Mouse (Mus musculus) thymus, postnatal 4 days (tissue): ENCODE results near the gene Fmnl1.

Experiments
- DNase-seq: peaks from one replicate; pipeline ENCODE4 v3.0.0; 2021

Gene Fmnl1

DNA sequence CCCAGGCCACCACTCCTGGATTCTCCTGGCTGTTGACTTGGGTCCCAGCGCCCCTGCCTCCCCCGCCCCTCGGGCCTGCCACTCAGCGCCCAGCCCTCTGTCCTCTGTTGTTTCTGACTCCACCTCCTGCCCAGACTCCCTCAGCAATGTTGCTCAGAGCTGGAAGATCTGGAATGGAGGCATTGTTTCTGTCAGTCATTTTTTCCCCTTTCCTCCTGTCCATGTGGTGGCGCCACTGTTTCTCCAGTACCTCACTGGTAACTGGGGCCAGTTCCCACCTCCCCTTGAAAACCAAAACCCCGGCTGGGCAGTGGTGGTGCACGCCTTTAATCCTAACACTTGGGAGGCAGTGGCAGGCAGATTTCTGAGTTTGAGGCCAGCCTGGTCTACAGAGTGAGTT is 9.5 kb upstream of the Fmnl1 start:
- DNase-seq, result peak; percentile 60

DNA sequence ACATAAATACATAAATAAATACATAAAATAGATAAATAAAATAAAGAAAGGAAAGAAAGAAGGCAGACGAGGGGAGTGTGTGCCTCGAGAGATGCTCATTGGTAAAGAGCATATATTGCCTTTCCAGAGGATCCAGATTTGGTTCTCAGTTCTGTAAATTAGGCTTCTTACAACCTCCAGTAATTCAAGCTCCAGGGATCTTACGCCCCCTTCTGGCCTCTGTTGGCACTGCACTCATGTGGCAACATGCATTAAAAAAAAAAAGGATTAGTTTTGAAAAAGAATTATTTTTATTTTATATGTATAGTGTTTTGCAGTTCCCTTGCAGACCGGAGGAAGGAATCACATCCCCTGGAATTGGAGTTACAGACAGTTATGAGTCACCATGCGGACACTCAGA is 8.8 kb upstream of the Fmnl1 start:
- DNase-seq, result peak; percentile 69

DNA sequence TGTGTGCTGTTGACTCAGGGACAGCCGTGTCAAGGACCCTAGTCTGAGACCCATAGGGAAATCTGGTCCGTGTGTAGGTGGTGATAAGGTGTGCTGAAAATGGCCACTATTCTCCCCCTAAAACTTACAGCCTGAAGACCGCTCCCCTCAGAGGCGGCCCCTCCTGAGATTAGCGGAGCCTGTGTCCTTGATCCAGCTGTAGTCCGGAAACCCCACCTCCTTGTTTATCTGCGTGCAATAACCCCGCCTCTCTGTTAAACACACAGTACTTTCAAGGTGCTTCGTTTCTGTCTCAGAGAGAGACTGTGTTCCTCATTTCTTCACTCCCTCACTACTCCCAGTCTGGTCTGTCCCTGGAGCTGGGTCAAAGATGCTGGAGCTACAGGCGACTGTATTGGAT is 6.5 kb upstream of the Fmnl1 start:
- peak; percentile 57 for DNase-seq

DNA sequence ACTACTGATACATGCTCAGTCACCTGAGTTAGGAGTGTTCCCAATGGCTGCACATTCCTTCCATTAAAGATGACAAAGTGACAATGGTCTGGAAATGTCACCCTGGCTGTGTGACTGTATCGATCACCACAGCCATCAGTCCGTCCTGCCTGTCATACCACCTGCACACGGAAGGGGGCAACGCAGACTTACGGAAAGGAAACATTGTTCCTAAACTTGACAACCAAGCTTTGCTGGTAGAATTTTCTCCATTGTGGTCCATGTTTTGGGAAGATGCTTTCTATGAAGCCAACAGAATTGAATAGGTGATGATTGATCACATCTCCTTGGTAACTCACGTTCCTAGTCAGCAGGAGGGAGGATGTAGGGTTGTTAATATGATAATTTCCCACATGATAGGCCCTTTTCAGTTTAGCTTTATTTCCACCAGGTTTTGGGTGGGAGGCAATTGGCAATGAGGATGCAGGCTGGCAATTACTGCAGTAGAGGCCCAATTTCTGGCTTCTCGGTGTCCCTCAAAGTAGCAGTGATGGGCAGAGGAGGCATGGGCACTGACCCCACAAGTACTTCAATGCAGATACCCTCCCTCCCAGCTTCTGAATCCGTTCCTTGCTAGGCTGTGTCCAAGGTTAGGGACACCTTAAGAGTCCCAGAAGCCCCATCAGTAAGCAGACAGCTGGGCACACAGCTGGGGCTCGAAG is 2.1 kb upstream of the Fmnl1 start:
- DNase-seq, result peak; percentile 85

DNA sequence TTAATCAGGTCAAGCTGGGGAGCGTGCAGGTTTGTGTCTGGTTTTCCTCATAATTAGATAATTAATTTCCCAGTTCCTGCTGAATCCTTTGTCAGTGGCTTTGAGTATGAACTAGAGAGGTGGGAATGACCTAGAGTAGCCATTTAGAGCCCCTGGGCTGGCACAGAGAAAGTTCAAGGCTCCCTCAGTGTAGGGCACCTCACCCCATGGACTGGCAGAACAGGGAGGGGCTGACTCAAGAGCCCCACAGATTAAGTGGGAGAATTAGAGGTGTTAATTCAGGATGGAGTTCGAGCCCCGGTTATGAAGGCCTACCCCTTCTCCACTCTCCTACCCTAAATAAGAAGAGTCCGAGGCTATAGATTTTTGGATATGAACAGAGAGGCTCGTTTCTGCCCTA is 1.2 kb upstream of the Fmnl1 start:
- DNase-seq, result no peak

DNA sequence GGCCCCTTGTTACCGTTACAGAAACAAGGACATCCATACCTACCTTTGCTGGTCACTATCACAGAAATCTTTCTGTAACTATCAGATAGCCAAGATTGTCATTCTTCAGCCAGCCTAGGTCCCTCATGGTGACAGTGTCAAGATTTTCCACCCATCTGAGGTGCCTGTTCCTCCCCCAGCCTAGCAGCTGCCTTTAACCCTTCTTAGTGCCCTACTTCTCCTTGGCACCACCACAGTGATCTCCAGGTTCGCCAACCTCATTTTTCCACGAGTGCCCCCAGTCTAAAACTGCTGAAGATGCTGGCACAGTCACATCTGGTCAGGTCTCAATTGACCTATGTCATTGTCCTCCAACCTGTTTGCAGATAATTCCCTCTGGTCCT is 805 bp upstream of the Fmnl1 start:
- no peak for DNase-seq

DNA sequence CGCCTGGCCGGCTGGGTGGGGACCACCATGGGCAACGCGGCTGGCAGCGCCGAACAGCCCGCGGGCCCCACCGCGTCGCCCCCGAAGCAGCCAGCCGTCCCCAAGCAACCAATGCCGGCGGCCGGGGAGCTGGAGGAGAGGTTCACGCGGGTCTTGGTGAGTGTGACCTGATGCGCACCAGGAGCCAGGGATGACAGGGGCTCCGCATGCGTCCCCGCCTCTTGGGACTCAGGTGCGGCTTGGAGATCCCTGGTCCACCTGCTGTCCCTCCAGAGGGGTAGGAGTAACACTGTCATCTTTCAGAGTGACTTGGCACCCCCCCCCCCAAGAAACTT is 346 bp downstream of the Fmnl1 start:
- DNase-seq, result peak; percentile 73

DNA sequence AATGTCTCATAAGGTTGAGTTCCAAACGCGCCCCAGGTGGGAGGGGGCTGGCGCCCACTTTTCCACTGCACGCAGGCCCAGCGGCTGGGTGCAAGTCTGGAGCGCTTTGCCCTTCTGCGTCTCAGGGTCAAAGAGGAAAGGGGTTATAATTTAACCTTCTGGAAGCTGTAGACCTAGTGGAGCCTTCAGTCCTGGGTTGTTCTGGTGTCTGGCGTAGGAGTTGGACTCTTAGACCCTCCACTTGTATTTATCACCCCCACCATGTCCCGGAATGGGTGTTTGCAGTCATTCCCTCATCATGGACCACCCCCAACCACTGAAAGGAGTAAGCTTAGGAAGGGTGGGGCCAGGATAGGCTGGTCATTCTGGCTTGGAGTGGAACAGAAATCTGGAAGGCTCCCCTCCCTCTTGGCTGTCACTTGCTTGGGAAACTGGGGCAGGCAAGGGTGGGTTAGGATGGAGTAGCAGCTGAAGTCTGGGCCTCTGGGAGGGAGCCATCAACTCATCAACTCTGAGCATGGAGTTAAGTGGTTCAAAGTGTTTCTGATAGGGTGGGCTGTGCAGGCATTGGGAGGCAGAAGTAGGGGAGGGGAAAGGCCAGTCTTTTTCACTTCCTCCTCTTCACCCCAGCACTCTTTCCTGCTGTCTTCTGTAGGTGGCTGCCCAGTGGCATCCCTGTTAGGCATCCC is 940 bp downstream of the Fmnl1 start:
- peak; percentile 67 for DNase-seq

DNA sequence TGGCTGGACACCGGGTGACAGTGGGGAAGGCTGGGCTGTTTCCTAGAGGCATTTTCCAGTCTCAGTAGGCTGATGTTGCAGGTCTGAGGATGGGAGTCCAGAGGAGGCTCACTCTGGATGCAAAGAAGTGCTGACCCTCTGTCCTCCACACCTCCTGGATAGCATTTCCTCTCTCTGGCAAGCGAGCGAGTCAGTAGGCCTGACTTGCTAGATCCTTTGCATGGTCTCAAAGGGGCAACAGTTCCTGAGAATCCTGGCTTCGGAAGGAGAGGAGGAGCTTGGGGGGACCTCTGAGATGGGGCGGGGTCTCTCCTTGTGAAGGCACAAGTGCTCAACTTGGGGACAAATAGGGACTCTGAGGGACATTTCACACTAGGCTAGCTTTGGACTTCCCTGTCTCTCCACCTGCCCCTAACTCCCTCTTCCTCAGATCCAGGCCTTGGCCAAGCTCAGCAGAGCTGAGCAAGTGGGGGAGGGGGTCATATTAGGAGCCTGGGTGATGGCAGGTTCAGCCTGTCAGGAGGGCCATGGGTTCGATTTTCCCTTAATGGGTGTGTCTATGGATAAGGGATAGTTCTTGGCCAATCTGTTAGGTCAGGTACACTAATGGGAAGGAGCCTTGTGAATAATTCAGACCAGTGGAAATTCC is 1.6 kb downstream of the Fmnl1 start:
- peak; percentile 47 for DNase-seq

DNA sequence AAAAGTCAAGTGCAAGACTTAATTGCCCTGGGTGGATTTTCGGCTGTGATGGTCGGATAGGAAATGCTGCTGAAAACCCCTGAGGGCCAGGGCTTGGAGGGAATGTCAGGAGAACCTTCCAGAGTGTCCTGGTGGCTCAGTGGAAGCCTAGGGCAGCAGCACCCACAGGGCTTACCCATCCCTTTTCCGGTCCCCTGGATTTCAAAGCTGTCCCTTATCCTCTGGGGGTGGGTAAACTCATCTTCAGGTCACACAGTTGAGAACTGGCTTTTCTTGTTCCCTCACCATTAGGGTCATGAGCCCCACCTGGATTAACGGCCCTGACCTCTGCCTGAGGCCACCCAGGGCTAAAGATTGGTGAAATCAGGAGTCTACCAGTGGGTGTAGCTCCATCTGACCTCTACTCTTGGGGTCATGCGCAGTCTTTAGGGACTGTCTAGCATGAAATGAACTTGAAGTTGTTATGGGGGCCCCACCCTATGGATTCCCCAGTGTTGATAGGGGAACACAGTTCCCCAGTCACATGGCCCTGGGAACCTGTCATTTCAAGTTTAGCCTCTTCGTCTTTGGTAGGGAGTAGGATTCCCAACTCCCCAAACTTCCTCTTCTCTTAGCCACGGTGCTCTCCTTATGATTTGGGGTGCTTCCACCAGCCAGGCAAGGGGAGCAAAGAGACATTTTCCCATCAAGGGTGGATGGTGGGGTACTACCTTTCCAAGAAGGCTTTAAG is 2.3 kb downstream of the Fmnl1 start:
- peak; percentile 36 for DNase-seq

DNA sequence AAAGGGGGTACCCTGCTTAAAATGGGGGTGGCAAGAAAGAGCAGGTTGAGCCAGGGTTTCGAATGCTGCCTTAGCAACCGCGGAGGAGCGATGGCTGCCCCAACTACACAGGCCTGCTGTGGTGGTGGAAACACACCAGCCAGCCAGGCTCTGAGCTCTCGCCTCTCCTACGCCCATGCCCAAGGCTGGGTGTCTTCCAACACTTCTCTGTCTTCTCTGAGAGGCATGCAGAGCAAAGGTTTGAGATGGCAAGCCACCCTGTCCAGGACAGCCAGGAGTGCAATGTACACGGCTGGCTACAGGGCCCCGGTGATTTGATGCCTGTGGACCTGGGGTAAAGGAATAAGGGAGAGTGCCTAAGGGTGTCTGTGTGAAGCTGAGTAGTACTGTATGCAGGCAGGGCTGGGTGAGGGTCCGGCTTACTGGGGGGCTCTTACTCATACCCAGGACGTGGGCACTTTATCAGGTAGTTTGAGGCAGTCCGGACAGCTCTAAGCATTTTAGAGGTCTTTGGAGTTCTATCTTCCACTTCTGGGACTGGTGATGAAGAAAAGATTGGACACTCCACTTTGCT is 3.0 kb downstream of the Fmnl1 start:
- peak; percentile 69 for DNase-seq

DNA sequence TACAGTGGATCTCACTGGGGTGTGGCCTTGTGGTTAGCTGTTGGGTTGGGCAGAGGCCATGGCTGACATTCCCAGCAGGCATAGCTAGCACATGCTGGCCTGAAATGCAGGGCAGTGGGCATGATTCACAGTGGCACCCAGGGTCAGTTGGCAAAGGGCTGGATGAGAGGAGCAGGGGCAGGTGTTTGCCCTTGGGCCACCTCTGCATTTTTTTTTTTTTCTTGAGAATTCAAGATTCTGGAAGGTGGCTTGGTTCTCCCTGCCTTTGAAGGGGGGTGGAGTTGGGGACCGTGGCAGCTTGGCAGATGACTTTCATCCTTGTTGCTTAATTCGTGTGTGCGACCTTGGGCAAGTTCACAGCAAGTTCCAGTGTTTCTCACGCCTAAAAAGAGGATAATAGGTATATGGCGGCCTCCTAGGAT is 3.5 kb downstream of the Fmnl1 start:
- peak; percentile 58 for DNase-seq

DNA sequence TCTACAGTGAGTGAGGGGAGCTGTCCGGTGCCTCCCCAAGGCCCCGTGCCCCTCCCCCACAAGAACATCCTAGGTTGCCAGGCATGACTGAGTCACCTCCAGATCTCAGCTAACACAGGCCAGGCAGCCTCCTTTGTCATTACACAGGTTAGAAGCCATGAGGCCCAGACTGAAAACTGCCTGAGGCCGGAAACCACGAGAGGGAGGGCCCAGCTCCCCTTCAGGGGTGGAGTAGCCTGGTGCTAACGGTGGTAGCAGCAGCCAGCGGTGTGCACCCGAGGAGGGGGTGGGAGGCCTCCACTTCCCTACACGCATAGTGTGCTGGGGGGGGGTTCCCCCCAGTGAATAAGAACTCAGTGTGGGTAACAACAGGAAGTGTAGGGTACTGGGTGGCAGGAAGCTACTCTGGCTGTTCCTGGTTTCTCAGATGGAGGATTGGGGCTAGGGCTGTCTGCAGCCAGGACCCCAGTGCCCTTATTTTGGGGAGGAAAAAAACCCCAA is 4.0 kb downstream of the Fmnl1 start:
- peak; percentile 90 for DNase-seq

DNA sequence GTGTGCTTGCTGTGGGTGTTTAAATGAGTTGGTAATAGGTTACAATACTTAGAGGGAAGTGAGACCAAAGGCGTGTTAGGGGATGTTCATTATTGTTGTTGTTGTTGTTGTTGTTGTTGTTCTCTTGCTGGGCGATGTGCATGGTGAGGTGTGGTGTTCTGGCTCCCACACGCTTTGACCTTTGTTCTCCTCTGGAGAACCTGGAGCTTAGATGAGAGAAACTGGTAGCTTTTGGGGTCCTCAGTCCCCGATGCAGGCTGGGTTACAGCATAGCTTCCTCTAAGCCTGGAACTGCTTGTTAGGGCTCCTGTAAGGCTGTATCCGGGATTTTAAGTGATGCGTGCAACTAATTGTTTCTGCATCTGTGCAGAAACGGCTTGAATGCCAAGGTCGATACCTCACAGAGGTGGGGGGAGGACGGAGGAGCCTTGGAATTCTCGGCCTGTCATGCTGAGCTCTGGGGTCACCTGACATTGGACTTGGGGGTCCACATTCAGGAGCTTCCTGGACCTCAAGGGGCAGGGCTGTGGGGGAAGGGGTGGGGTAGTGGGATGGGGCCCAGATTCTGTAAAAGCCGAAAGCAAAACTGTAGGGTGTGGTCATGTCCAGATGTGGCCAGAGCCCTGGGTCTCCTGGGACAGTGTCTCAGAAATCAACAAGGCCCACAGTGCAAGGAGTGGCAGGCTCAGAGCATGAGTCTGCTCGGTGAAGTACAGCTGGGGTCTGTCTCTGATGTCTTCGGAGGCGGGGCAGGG is 5.0 kb downstream of the Fmnl1 start:
- peak; percentile 40 for DNase-seq

DNA sequence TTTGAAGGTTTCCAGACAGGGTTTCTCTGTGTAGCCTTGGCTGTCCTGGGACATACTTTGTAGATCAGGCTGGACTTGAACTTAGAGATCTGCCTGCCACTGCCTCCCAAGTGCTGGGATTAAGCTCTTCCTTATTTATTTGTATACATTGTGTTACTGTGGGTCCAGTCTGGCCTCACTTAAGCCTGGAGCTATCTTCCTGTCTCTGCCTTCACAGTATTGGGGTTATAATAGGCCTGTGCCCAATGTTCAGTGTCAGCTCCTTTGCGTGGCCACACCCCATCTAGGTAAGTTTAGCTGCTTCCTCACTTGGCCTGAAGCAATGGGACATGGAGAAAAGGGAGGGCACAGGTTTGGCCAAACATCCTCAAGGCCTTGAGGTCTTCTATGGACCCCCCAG is 5.6 kb downstream of the Fmnl1 start:
- no peak for DNase-seq

DNA sequence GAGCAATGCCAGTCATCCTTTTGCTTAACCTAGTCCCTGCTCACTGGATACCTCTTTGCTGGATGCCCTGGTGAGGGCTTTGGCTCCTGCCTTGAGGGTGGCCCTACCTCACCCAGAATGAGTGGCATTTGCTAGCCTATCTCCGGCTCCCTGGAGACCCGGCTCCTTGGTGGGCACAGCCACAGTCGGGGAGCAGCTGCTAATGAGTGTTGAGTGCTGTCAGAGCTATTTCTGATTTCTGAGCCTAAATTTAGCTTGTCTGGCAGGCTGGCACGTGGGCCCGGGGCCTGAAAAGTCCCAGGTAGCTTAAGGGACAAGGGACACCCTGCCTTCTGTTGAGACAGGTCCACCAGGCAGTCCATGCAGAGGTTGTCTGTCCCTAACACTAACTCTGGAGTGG is 6.3 kb downstream of the Fmnl1 start:
- DNase-seq, result no peak

DNA sequence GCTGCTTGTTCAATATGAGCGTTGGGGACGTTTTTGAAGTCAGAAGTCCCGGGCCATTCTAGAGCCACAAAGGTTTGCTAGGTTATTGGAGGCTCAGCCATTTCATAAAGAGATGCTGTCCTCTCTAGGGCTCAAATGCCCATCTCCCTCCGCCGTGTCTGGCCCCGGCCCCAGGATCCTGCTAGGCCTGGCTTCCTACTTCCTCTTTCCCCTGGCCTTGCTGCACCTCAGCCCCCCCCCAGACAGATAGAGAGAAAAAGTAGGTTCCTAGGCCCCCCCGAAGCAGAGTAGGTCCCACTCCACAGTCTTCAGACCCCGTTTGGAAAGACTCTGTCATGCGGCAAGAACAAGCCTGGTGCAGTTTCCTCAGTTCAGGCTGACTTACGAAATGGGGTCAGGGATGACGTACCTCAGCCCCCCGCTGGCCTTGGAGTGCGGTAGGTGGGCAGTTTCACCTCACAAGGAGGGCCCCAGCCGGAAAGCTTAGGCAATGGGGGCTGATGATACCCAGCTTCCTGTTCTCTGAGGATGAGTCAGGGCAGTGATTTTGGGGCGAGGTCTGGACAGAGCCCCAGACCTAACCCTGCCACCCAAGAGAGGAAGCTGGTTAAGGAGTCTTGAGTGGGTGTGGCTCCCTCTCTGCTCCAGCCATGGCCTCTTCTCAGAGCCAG is 7.0 kb downstream of the Fmnl1 start:
- DNase-seq, result no peak

DNA sequence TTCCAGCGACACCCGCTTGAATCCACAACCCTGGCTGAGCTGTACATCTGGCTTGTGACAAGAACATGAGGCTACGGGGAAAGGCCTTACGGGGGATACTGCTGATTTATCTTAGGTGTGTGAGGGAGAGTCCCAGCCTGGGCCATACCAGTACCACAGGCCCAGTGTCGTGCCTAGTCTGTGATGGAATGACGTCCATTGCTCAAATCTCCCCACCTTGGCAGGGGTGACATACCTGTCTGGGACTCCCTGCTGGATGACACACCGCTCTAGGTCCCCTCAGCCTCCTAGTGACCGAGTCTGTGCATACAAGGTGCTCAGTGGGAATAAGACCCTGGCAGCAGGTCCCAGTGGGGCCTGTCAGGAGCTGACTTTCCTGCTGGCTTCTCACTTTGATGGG is 7.8 kb downstream of the Fmnl1 start:
- no peak for DNase-seq

DNA sequence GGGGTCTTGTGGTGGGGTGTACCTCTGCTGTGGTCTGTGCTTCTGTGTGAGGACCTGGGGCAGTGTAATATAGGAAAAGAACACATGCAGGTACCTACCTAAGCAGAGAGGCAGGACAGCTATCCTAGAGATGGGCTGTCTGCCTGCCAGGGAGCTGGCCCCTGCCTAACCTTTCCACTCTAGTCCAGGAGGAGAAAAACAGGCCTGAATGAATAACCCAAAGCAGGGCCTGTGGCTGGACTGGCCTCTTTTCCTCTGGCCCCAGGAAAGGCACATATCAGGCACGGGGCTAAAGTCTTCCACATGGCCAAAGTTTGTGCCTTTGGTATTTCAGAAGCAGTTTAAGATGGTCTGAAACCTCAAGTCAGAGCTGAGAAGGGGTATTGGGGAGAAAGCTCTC is 9.5 kb downstream of the Fmnl1 start:
- DNase-seq, result no peak

DNA sequence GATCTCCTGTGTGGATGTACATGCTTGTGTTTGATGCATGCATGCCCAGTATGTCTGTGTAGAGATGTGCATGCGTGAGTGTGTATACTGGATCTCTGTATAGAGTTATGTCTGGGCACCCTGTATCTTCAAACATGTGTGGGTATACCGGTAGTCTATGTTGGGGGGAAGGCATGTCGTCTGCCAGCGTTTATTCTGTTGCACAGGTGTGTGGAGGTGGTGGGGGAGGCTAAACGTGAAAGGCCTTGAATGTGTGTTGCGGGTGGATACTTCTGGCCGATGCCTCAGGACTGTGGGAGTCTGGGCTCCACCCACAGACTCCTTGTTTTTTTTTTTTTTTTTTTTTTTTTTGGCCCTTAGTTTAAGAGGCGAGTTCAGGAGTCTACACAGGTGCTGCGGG is 10.4 kb downstream of the Fmnl1 start:
- DNase-seq, result no peak

DNA sequence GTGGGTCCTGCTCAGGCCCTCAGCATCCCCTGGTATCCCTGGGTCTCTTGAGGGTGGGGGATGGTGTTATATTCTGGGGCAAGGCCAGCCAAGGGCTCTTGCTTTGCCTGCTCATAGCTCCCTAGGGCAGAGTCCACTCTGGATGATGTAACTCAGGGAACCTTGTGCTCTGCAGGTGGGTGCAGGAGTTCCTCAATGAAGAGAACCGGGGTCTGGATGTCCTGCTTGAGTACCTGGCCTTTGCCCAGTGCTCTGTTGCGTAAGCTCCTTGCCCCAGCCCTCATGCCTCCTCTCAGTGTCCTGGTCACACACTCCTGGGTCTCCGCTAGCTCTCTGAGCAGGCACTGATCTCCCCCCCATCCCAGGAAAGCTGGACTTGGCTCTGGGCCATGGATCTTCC is 11.0 kb downstream of the Fmnl1 start:
- no peak for DNase-seq

DNA sequence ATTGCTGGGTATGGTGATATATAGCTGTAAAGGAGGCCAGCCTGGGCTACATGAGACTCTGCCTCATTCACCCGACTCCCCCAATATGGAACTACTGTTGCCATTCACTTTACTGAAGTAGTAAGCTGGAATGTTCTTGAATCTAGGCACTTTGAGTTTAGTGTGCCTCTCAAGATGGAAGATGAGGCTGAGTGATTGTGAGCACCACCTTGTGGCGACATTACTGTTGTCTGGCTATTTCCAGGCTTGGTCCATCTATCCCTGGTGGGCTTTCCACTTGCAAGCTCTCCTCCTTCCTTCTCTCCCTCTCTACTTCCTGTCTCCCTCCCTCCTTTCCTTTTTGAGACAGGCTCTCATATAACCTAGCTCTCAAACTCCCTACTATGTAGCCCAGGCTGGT is 14.0 kb downstream of the Fmnl1 start:
- DNase-seq, result peak; percentile 82
